Mouse (Mus musculus) heart, postnatal 0 days (tissue): ENCODE measurements around the gene Cadps.

Experiments used
- CTCF ChIP-seq: IDR thresholded peaks from 2 replicates; pipeline ENCODE4 v1.5.1; 2016; ENCODE audit warnings: antibody characterized with exemption, control low read depth, low read depth
- EP300 ChIP-seq: IDR thresholded peaks from 2 replicates; pipeline ENCODE4 v1.6.1; 2016; ENCODE audit warnings: antibody characterized with exemption, low read depth

DNA sequence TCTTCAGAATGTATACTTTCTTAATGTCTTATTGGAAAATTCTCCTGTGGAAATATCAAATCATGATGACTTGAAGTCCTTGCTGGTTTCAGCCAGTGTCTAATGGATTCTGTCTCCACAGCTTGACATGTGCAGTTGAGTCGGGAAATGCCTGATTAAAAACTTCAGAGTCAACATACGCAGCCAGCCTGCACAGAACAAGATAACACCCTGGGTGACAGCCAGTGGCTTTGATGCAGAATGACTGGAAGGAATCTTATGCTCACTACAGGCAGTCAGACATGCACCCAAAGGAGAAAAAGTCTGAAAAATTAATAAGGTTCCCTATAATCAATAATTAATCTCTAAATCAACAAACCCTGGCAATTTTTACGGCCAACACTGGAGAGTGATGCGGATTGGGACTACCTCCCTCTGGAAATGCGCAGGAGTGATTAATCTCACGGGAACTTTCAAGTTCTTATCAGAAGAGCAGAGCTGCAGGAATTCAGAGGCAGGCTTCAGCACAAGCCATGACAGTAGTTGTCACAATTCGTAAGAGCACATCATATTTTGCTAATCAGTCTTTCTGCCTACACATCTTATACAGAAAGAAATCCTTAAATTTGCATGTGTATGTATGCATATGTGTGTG is 185.6 kb downstream of the Cadps start:
- TF ChIP-seq CTCF (no peak), EP300 (no peak)
